Mouse (Mus musculus): ENCODE data around the gene Wnt1.

Wnt1 gene

GRCm38 (mm10) chr15:98789661-98790535 lies at the start of gene Wnt1:
Wnt1 (plus strand) TSS chr15:98789857.
- peak; percentile 74 for DNase-seq

DNA sequence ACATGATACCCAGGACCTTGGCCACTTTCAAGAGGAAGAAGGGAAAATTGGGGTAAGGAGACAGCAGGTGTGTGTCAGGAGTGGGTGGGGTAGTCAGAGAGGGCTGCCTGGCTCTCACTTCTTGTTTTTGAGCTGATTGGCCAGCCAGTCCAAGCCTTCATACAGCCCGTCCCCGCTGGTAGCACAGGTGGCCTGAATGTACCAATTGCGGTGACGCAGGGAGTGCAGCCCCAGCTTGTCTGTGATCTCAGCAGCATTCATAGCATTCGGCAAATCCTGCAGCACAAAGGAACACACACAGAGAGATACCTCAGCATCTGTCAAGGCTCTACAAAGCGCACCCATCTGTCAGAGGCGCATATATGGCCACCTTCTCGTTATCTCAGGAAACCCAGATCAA lies 49.4 kb upstream of the Wnt1 start:
- no peak for DNase-seq

GRCm38 (mm10) chr15:98742766-98743428 lies 46.8 kb upstream of the Wnt1 start:
- DNase-seq, result peak; percentile 25

GRCm38 (mm10) chr15:98743863-98744262 lies 45.8 kb upstream of the Wnt1 start:
- DNase-seq, result peak; percentile 32

DNA sequence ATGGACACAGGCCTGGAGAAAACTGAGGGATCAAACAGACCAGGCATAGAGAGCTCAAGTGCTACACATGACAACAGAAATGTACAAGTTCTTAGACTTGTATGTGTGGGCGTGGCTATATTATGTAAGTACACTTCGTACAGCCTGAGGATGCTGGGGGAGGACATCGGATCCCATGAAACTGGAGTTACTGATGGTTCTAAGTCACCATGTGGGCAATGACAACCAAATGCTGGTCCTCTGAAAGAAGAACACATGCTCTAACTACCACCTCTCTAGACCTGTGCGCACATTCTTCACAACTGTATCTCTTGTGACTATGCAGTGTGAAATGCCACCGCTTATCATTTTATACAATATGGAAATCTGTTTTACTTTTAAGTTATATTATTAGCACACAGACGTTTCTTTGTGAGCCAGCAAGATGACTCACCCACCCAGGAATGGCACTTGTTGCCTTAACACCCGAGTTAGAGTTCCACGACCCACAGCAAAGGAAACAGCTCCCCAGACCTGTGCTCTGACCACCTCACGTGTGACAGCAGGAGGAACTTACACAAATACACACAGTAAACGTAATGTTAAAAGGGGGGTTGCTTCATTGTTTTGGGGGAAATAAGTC lies 43.2 kb upstream of the Wnt1 start:
- no peak for DNase-seq

DNA sequence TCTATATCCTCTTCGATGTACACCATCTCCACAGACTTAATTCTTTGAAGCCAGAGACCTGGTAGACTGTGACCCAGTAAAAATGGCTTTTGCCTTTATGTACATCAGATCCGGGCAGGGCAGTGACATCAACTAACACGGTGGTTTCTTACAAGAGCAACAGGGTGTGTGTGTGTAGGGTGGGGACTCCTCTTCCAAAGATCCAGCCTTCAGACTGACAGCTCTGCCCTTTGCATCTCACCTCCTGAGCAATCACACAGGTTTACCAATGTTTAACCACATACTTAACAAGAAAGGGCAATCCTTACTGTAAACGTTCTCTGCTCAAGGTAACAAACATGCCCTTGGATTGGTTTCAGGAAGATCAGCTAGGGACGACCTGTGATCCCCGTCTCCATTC lies 42.4 kb upstream of the Wnt1 start:
- DNase-seq, result no peak

GRCm38 (mm10) chr15:98749093-98749492 lies 40.6 kb upstream of the Wnt1 start:
- DNase-seq, result no peak

- no peak for DNase-seq
These were observed 36.6 kb upstream of the Wnt1 start for GRCm38 (mm10) chr15:98753021-98753423.

- no peak for DNase-seq
These were observed 35.5 kb upstream of the Wnt1 start for GRCm38 (mm10) chr15:98754125-98754524.

DNA sequence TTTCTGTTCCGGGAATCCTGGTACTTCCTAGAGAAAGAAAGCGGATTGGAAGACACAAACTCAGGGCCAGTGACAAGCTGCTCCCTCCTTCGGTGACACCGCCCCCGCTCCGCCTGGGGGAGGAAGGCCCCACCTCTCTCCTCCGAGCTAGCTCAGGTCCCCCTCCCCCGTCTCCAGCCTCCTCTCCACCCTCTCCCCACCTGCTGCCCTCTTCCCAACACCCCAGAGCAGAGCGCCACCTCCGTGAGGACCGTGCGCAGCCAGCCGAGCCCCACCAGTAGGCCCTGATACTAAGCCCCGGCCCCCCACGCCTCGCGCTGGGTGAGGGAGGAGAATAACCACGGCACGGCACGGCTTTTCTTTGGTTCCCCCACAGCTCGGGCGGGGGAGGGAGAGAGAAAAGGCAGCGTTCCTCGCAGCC lies 27.4 kb upstream of the Wnt1 start:
- DNase-seq, result peak; percentile 89

DNA sequence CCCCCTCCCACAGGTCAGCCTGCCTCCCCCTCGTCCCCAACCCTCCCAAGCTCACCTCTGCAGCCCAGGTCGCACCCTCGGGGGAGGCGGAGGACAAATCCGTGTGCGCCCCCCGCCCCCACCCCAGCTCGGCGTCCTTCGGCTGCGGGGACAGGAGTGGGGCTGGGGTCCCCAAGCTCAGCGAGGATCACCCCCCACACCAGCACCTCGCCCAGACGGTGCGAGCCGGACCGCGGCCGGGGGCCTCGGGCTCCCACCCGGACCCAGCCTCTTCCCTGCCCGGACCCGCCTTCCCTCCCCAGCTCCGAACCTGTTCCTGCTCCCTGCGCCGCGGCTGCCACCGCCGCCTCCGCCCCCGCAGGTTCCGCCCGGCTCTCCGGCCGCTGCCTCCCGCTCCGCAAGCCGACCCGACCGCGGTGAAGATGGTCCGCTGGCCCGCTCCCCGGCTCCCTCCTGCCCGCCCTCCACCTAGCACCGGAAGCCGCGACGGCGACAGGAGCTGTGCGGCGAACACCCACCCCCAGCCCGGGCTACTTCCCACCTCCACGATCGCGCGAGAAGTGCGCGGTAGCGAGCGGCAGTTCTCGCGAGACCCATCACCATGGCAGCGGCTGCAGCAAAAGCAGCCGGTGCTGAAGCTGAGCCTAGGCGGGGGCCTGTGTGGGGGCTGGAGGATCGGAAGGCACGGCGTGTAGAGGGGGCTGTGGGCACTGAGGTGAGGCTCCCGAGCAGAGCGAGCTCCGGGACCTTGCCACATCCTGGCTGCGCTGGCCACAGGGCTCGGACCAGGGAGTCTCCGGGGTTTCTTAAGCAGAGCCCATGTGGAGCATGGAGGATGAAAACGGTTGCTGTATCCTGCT lies 26.8 kb upstream of the Wnt1 start, which contains the start of gene Arf3:
Arf3 (minus strand) TSS at position 545 of the 860 bp plus-strand sequence.
- DNase-seq, result peak; percentile 98

GRCm38 (mm10) chr15:98765929-98766328 lies 23.7 kb upstream of the Wnt1 start:
- DNase-seq, result no peak

GRCm38 (mm10) chr15:98768259-98768658 lies 21.4 kb upstream of the Wnt1 start:
- no peak for DNase-seq

GRCm38 (mm10) chr15:98771813-98772425 lies 17.7 kb upstream of the Wnt1 start:
- no peak for DNase-seq

- peak; percentile 27 for DNase-seq
These were observed 17.0 kb upstream of the Wnt1 start for GRCm38 (mm10) chr15:98772511-98773211.

DNA sequence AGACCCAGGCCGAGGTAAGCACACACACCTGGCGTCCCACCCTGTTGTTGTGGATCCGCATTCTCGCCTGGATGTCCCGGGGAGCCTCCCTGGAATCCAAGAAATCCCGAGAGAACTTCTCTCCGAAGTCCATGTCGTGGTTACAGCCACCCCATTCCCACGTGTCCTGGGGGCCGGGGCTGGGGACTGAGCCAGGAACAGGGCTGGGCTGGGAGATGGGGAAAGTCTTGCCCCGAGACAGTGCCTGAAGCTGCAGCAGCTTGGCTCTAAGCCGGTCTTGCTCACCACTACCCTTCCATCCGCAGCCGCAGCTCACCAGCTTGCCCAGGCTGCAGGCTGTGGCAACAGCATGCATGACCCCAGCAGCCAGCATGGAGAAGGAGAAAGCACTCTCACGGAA lies 15.6 kb upstream of the Wnt1 start:
- DNase-seq, result peak; percentile 24

DNA sequence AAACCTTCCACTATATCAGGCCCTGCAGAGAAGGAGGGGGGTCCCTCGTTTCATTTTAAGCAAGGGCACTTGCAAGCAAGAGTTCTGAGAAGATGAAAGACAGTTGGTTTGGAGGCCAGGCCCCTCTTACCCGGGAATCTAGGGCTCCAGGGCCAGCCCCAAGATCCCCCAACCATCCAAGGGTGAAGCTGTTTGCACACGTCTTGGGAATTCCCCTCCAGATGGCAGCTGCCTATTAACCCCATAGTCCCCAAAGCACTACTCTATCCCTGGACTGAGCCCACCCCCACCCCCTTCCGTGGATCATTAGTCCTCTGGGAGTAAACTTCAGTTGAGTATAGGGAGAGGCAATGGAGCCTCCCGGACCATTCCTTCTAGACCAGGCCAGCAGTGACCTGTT lies 14.1 kb upstream of the Wnt1 start:
- DNase-seq, result no peak

DNA sequence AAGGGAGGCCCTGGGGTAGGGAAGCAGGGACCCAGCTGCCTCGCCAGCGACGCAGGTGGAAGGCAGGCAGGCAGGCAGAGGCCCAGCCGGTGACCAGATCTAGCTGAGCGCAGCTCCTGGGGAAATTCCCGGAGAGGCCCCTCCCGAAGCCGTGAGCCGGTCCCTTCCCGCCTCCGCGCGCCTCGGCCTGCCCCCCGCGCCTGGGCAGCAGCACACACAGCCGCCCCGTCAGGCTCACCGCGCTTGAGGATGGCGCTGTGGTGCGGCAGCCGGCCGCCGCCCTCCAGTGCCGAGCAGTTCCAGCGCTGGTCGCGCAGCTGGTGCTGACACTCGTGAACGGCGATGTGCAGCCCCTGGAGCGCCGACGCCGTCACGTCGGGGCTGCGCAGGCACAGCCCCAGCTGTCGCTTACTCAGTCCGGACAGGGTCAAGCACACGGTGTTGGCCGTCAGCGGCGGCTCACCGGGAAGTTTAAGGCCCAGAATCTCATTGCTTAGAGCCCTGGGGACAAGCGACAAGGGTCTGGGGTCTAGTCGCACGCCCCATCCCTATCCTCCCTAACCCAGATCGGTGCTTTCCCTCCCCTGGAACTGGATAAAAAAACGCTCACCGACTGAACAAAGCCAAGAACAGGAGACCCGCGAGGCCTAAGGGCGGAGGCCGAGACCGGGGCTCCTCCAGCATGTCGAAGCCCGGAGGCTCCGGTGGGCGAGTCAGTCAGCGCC lies 13.2 kb upstream of the Wnt1 start:
- DNase-seq, result peak; percentile 37

DNA sequence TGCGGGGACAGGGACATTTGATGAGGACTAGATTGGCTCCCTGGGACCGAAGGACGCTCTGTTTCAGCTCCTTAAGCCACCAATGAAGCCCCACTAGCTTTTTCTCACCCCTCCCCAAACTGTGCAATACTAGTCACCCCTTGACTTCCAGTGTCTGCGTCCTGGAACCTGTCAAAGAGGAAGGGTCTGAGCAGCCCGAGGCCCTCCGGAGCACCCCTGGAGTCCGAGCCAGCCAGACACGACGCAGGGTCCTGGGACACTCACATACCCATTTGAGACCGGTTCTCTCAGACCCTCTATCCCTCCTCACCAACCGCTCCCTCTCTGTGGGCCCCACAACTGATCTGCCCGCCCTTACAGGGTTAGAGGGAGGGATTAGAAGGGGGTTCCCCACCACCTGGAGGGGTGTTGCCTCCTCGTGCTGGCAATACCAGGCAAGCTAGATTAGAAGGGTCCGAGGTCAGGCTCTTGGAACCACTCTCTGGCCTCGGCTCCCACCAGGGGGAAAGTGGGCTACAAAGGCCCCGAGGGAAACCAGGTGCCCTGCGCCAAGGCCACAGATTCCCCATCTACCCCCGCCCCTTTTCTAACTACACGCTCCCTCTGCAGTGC lies 12.5 kb upstream of the Wnt1 start:
- DNase-seq, result no peak

DNA sequence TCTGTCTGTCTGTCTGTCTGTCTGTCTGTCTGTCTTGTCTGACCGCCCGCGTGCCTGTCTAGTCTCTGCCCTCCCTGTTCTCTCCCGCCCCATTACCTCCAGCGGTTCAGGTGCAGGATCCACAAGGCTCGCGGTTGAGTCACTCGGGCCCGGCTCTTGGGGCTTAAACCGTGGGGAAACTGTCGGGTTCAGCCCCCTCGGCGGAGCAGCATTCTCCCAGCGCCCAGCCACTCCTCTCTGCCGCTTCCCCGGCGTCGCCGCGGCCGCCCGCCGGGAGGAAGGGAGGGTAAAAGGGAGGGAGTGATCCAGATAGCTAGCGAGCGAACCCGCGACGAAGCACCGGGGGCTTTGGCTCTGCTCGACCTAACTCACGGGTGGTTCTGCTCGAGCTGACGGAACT lies 11.9 kb upstream of the Wnt1 start, which contains the start of gene Wnt10b:
Wnt10b (minus strand) TSS at position 389 of the 400 bp plus-strand sequence.
- DNase-seq, result peak; percentile 23

All from lung, postnatal 10 days (tissue).